Mouse (Mus musculus): ENCODE data around the gene Tgfbr2.

- no peak for TF ChIP-seq CTCF (IDR thresholded peaks at IDR 0.05; ENCODE audit: low read depth, low read length)
- TF ChIP-seq GATA1 (IDR thresholded peaks at IDR 0.05; ENCODE audit: borderline replicate concordance, low read length), result no peak
- no peak for TF ChIP-seq TAL1 (conservative IDR thresholded peaks at IDR 0.05; ENCODE audit: low read depth, low read length)
- no peak for TF ChIP-seq GATA2 (IDR thresholded peaks at IDR 0.05; ENCODE audit: borderline replicate concordance, low read depth, low read length)
Observed at GRCm38 (mm10) chr9:116138595-116139134, 36.5 kb downstream of the Tgfbr2 start.
